Mouse (Mus musculus): ENCODE results near the gene Sprr2e.

DNA sequence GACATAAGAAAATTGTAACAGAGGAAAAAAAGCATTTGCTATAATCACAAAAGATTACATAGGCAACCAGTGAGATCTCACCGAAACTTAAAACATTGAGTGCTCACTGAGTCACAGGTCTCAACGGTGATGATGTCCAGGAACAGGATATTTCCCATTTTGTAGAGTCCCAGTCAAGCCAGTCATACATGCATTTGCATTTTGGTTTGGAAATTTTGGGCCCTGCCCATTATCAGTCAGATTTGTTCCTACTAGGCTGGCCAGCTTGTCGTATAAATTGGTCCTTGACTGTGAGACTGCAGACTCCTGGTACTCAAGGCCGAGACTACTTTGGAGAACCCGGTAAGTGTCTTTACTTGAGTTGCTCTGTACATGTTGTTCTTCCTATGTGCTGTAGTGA is 13.1 kb upstream of the Sprr2e start, which contains the start of gene Sprr2d:
- TF ChIP-seq CTCF (IDR thresholded peaks at IDR 0.05; ENCODE audit: extremely low read depth, insufficient read length, insufficient replicate concordance, low read depth, low read length) = no peak
- TF ChIP-seq POLR2A (IDR thresholded peaks at IDR 0.05; ENCODE audit: low read depth, low read length) = no peak

All from small intestine, adult 2 months (tissue).